Mouse (Mus musculus) liver, embryonic 15.5 days (tissue): ENCODE data around the gene Nup43. TPM values are rescaled to one million over a fixed set of nuclear protein-coding genes. Genes with fewer than 3 reads are reported as not detected.

Experiments used
- polyA plus RNA-seq: library from polyadenylated mRNA; unstranded; fragments of >200 nt; fragmentation: Nextera tagmentation; extraction: Ambion mirVana; gene quantifications from 2 replicates; pipeline ENCODE4 v1.2.1, GENCODE M21; 2015

Gene Nup43
- polyA plus RNA-seq, 1 experiment from 2014 or later: 23.8 TPM

Other genes starting within 250 kb of the Nup43 start
- 1.1 and 1.7 TPM in 2 replicates for gene Ulbp1, start 193.9 kb upstream of the Nup43 start, polyA plus RNA-seq
- 0.30 and 0.37 TPM in 2 replicates for gene Lrp11, start 77.7 kb upstream of the Nup43 start, polyA plus RNA-seq
- 91.2 and 95.5 TPM in 2 replicates for gene Pcmt1, start 13.6 kb downstream of the Nup43 start, polyA plus RNA-seq
- gene Lats1, start 13.7 kb downstream of the Nup43 start, polyA plus RNA-seq: 2.3 and 2.5 TPM in 2 replicates
- gene Katna1, start 58.5 kb downstream of the Nup43 start, polyA plus RNA-seq: 28.6 and 29.6 TPM in 2 replicates
- gene Ginm1, start 125.3 kb downstream of the Nup43 start, polyA plus RNA-seq: 25.5 and 29.0 TPM in 2 replicates
- gene Ppil4, start 125.4 kb downstream of the Nup43 start, polyA plus RNA-seq: 20.3 and 21.9 TPM in 2 replicates
- 0.58 and 0.88 TPM in 2 replicates for gene Zc3h12d, start 165.0 kb downstream of the Nup43 start, polyA plus RNA-seq